ENCODE assay signal across 9 mouse cellular contexts in genomic region chrX:71528646-71529045, GRCm38 (mm10). TPM values are rescaled to one million over a fixed set of nuclear protein-coding genes. Genes with fewer than 3 reads are reported as not detected.
DNase-seq lines count a peak whose midpoint lies in the region; ATAC-seq lines count a peak whose summit lies in the region.
"Had no signal": no experiment of that assay in that cellular context is flagged by ENCODE, and none has a peak within 500 bp of the region (broad histone marks: within the 10 kb centered on the region; RNA-seq: fewer than 3 reads in every experiment).

No protein-coding gene starts in this region.

- no peak overlapping the region for H3K9ac ChIP-seq in midbrain, embryonic 13.5 days (replicated peaks)
- no peak overlapping the region for H3K9ac ChIP-seq in forebrain, embryonic 12.5 days
- H3K9ac ChIP-seq in stomach, embryonic 16.5 days (ENCODE audit: low read length), result no peak overlapping the region

- peak overlapping the region; percentile 53 for H3K27ac ChIP-seq in midbrain, embryonic 13.5 days
- H3K27ac ChIP-seq in midbrain, embryonic 10.5 days (replicated peaks), result no peak overlapping the region
- H3K27ac ChIP-seq in forebrain, embryonic 12.5 days, result no peak overlapping the region
- H3K27ac ChIP-seq in stomach, embryonic 16.5 days (ENCODE audit: low read length), result no peak overlapping the region

- H3K36me3 ChIP-seq in midbrain, embryonic 13.5 days, result no peaks in the 10 kb centered on the region
- no peaks in the 10 kb centered on the region for H3K36me3 ChIP-seq in midbrain, embryonic 10.5 days
- no peaks in the 10 kb centered on the region for H3K36me3 ChIP-seq in forebrain, embryonic 12.5 days (replicated peaks)
- H3K36me3 ChIP-seq in stomach, embryonic 16.5 days (ENCODE audit: control insufficient read depth, insufficient read depth, low read length), result no peaks in the 10 kb centered on the region

- peaks cover 10% of the 10 kb centered on the region; the same call in 1 of the 2 replicates for H3K4me1 ChIP-seq in midbrain, embryonic 13.5 days (replicated peaks)
- 0 out of 2 replicates have a peak, but pooled peaks cover 2% of the 10 kb centered on the region for H3K4me1 ChIP-seq in midbrain, embryonic 10.5 days
- no peaks in the 10 kb centered on the region for H3K4me1 ChIP-seq in forebrain, embryonic 12.5 days
- no peaks in the 10 kb centered on the region; the same call in 1 of the 2 replicates for H3K4me1 ChIP-seq in stomach, embryonic 16.5 days (ENCODE audit: control insufficient read depth, insufficient read depth, low read length)

- WGBS in midbrain, embryonic 13.5 days, result 48% methylated on average over 6 of the region's 6 CpGs
- 88% methylated on average over 6 of the region's 6 CpGs for WGBS in midbrain, embryonic 10.5 days
- 47% methylated on average over 6 of the region's 6 CpGs for whole genome bisulfite sequencing in forebrain, embryonic 12.5 days
- WGBS in stomach, embryonic 16.5 days, result 40% methylated on average over 6 of the region's 6 CpGs

- no peaks in the 10 kb centered on the region for H3K27me3 ChIP-seq in midbrain, embryonic 13.5 days
- 0 out of 2 replicates have a peak, but pooled peaks cover 4% of the 10 kb centered on the region for H3K27me3 ChIP-seq in midbrain, embryonic 10.5 days (ENCODE audit: low read depth, poor library complexity, severe bottlenecking)
- H3K27me3 ChIP-seq in forebrain, embryonic 12.5 days, result no peaks in the 10 kb centered on the region
- H3K27me3 ChIP-seq in stomach, embryonic 16.5 days (ENCODE audit: control insufficient read depth, insufficient read depth, low read length), result no peaks in the 10 kb centered on the region; the same call in 1 of the 2 replicates

- H3K9me3 ChIP-seq in midbrain, embryonic 13.5 days, result no peaks in the 10 kb centered on the region
- H3K9me3 ChIP-seq in midbrain, embryonic 10.5 days (replicated peaks), result no peaks in the 10 kb centered on the region
- H3K9me3 ChIP-seq in forebrain, embryonic 12.5 days, result no peaks in the 10 kb centered on the region
- no peaks in the 10 kb centered on the region for H3K9me3 ChIP-seq in stomach, embryonic 16.5 days (replicated peaks; ENCODE audit: control insufficient read depth, low read length)

- no peak overlapping the region for H3K4me3 ChIP-seq in midbrain, embryonic 13.5 days (replicated peaks)
- no peak overlapping the region for H3K4me3 ChIP-seq in midbrain, embryonic 10.5 days
- H3K4me3 ChIP-seq in forebrain, embryonic 12.5 days (replicated peaks), result no peak overlapping the region
- H3K4me3 ChIP-seq in stomach, embryonic 16.5 days (replicated peaks; ENCODE audit: low read length), result no peak overlapping the region

- ATAC-seq in midbrain, embryonic 13.5 days, result peak; percentile 95
- peak; percentile 80 for ATAC-seq in forebrain, embryonic 12.5 days (ENCODE audit: low FRiP score)
- peak; percentile 83 for ATAC-seq in stomach, embryonic 16.5 days (ENCODE audit: insufficient read depth, low FRiP score)

- no peak overlapping the region for H3K4me2 ChIP-seq in midbrain, embryonic 13.5 days (replicated peaks)
- no peak overlapping the region for H3K4me2 ChIP-seq in forebrain, embryonic 12.5 days
- H3K4me2 ChIP-seq in stomach, embryonic 16.5 days (ENCODE audit: low read depth, low read length), result no peak overlapping the region
- H3K4me2 ChIP-seq: liver, embryonic 11.5 days had no signal

- DNase-seq in midbrain, embryonic 10.5 days (ENCODE audit: low spot score), result no peak
- peak; percentile 7 to 41 for DNase-seq in kidney, postnatal 36 days
- no peak for DNase-seq in testis, postnatal 10 days (ENCODE audit: low spot score)
- no peak for DNase-seq in spleen, adult 18-20 months
- DNase-seq in heart, postnatal 10 days, result no peak

- intact Hi-C loops in heart, postnatal 10 days (cut with DNase I), result no loop called here

RNA-seq across cellular contexts. Expression of gene Hmgb3, which starts 27.1 kb away (rescaled TPM):
- 686 and 764 TPM in 2 replicates for polyA plus RNA-seq in midbrain, embryonic 13.5 days (2015; fragmentation: Nextera tagmentation; extraction: Ambion mirVana)
- polyA plus RNA-seq in midbrain, embryonic 10.5 days (2016; fragmentation: Nextera tagmentation; extraction: Ambion mirVana), result 719 and 770 TPM in 2 replicates
- 808 and 853 TPM in 2 replicates for polyA plus RNA-seq in forebrain, embryonic 12.5 days (2016; fragmentation: Nextera tagmentation; extraction: Ambion mirVana)
- polyA plus RNA-seq in stomach, embryonic 16.5 days (2015; fragmentation: Nextera tagmentation; extraction: Ambion mirVana), result 152 and 163 TPM in 2 replicates
- total RNA-seq in heart, postnatal 10 days (2021), result 100 to 1,000 TPM; 110 TPM

RNA-seq across cellular contexts. Expression of gene Cd99l2, which starts 36.0 kb away (rescaled TPM):
- polyA plus RNA-seq in midbrain, embryonic 13.5 days (2015; fragmentation: Nextera tagmentation; extraction: Ambion mirVana), result 53.6 and 58.6 TPM in 2 replicates
- polyA plus RNA-seq in midbrain, embryonic 10.5 days (2016; fragmentation: Nextera tagmentation; extraction: Ambion mirVana), result 22.0 and 24.8 TPM in 2 replicates
- polyA plus RNA-seq in forebrain, embryonic 12.5 days (2016; fragmentation: Nextera tagmentation; extraction: Ambion mirVana), result 38.1 and 40.7 TPM in 2 replicates
- 33.2 and 35.8 TPM in 2 replicates for polyA plus RNA-seq in stomach, embryonic 16.5 days (2015; fragmentation: Nextera tagmentation; extraction: Ambion mirVana)
- total RNA-seq in heart, postnatal 10 days (2021), result 10 to 100 TPM; 50.2 to 50.5 TPM

Comparison
In these comparisons a context has a peak if more than half of its experiments do, and no peak if none do; other contexts are left out.
1. DNase-seq: peak in kidney, postnatal 36 days (2 of 2); none in midbrain, embryonic 10.5 days (single experiment), testis, postnatal 10 days (single experiment), spleen, adult 18-20 months (0 of 2) and heart, postnatal 10 days (0 of 2).
2. Peak in every context shown above with its lines, with median percentiles within 50 percentile points of each other: ATAC-seq.